Mouse (Mus musculus) ES-E14 (cell line): ENCODE data around the gene Vat1. TPM values are rescaled to one million over a fixed set of nuclear protein-coding genes. Genes with fewer than 3 reads are reported as not detected.

Experiments used
- DNase-seq: peaks from one replicate; pipeline ENCODE4 v3.0.0-alpha.2; 2013; ENCODE audit warnings: low read depth, low spot score
- H3K27ac ChIP-seq: 2 replicates; pipeline ENCODE4 v1.5.1; 2012; ENCODE audit warnings: low read depth, mild to moderate bottlenecking, low read length, moderate library complexity, mixed read lengths; ENCODE audit not compliant: poor library complexity, insufficient read depth, severe bottlenecking
- H3K36me3 ChIP-seq: 2 replicates; pipeline ENCODE4 v1.6.1; 2012; ENCODE audit warnings: mild to moderate bottlenecking, low read length, moderate library complexity, mixed read lengths; ENCODE audit not compliant: control insufficient read depth, poor library complexity, insufficient read depth, severe bottlenecking
- H3K4me1 ChIP-seq, 2 experiments: fragments of 150-350 bp in 1 of 2; sonication (generic) in 1 of 2; 2 replicates each; pipeline ENCODE4 v1.6.1; 2012; ENCODE audit warnings: low read length in 2 of 2, mild to moderate bottlenecking in 1 of 2, mixed read lengths in 1 of 2; ENCODE audit not compliant: control insufficient read depth in 2 of 2, insufficient read depth in 2 of 2, poor library complexity in 1 of 2
- H3K4me3 ChIP-seq, 2 experiments: fragments of 150-350 bp in 1 of 2; sonication (generic) in 1 of 2; 2 replicates each; pipeline ENCODE4 v1.5.1; 2012; ENCODE audit warnings: low read length in 2 of 2, low read depth in 1 of 2, mild to moderate bottlenecking in 1 of 2, mixed read lengths in 1 of 2; ENCODE audit not compliant: insufficient read depth in 1 of 2, poor library complexity in 1 of 2, severe bottlenecking in 1 of 2
- H3K9ac ChIP-seq: 2 replicates; pipeline ENCODE4 v1.6.1; 2012; ENCODE audit warnings: low read depth, mild to moderate bottlenecking, low read length, mixed read lengths; ENCODE audit not compliant: poor library complexity, insufficient read depth, severe bottlenecking
- H3K9me3 ChIP-seq: fragments of 150-350 bp; sonication (generic); 2 replicates; pipeline ENCODE4 v1.6.1; 2012; ENCODE audit warnings: low read depth, mild to moderate bottlenecking, low read length; ENCODE audit not compliant: control insufficient read depth, insufficient read depth
- CHD2 ChIP-seq: IDR thresholded peaks from 2 replicates; pipeline ENCODE4 v1.6.1; 2014; ENCODE audit warnings: mild to moderate bottlenecking, low read depth, low read length, inconsistent platforms
- HCFC1 ChIP-seq: IDR thresholded peaks from 2 replicates; pipeline ENCODE4 v1.6.1; 2012; ENCODE audit warnings: low read length, inconsistent platforms, borderline replicate concordance; ENCODE audit not compliant: insufficient read depth
- MAFK ChIP-seq: IDR thresholded peaks from 2 replicates; pipeline ENCODE4 v1.6.1; 2014; ENCODE audit warnings: mild to moderate bottlenecking, low read depth, low read length, inconsistent platforms; ENCODE audit not compliant: insufficient read depth
- ZC3H11A ChIP-seq: IDR thresholded peaks from 2 replicates; pipeline ENCODE4 v1.6.1; 2012; ENCODE audit warnings: low read depth, mild to moderate bottlenecking, inconsistent platforms, low read length, borderline replicate concordance
- ZNF384 ChIP-seq: IDR thresholded peaks from 2 replicates; pipeline ENCODE4 v1.6.1; 2012; ENCODE audit warnings: low read depth, low read length, inconsistent platforms
- in situ Hi-C, 2 experiments: fragments of 600-800 bp; cut with MboI; formaldehyde crosslinking; loops; one replicate each; pipeline ENCODE4 v1.15.1; 2025; ENCODE audit warnings: low sequenced_read_pairs in 2 of 2, inconsistent platforms in 1 of 2; ENCODE audit not compliant: unreplicated experiment in 2 of 2
- total RNA-seq: library from RNA; depleted of rRNA; stranded (reverse); fragments of 300-350 nt; gene quantifications from 2 replicates; pipeline ENCODE4 v1.2.3, GENCODE M21; 2012

The Vat1 gene
- total RNA-seq, 1 experiment = 57.5 TPM

- no peak overlapping the region for H3K27ac ChIP-seq
- DNase-seq = no peak
- peak overlapping the region; percentile 5 to 6; a peak in 1 of 4 replicates for H3K4me3 ChIP-seq
- H3K4me1 ChIP-seq = peaks cover 9 to 39% of the 10 kb centered on the region in 2 experiments; a peak in 3 of 4 replicates
- peaks cover 23% of the 10 kb centered on the region for H3K36me3 ChIP-seq
- in situ Hi-C loops = no loop called here
- no peaks in the 10 kb centered on the region for H3K9me3 ChIP-seq
- H3K9ac ChIP-seq = no peak overlapping the region
- TF ChIP-seq MAFK (no peak), ZC3H11A (no peak), CHD2 (no peak), HCFC1 (no peak), ZNF384 (no peak)
Observed at GRCm38 (mm10) chr11:101460321-101460720, 5.7 kb downstream of the Vat1 start.

DNA sequence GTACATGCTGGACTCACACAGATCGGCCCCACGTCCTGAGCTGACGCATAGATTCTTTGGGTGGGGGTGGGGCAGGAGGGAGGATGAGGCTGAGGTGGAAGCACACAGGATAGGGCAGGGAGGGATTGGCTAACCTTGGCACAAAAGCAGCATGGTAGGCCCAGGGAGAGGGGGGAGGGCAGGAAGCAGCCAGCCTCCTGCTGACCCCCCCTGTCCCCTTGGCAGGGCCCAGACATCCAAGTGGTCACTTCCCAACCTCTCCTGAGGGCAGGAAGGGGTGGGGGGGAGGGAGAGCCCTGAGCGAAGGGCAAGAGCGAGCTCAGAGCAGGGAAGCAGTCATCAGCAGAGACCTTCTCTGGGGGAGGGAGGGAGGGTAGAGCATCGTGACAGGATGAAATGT lies 6.3 kb downstream of the Vat1 start:
- H3K4me1 ChIP-seq = peaks cover 9 to 39% of the 10 kb centered on the region in 2 experiments; a peak in 3 of 4 replicates
- H3K9me3 ChIP-seq = no peaks in the 10 kb centered on the region
- H3K27ac ChIP-seq = peak overlapping the region; percentile 59; the same call in 1 of the 2 replicates
- peak overlapping the region; percentile 62 for H3K9ac ChIP-seq
- H3K4me3 ChIP-seq = peak overlapping the region; percentile 17 to 31; a peak in 1 of 4 replicates
- in situ Hi-C loops = no loop called here
- DNase-seq = no peak
- H3K36me3 ChIP-seq = peaks cover 23% of the 10 kb centered on the region
- TF ChIP-seq CHD2 (no peak), MAFK (no peak), HCFC1 (no peak), ZNF384 (no peak), ZC3H11A (no peak)

DNA sequence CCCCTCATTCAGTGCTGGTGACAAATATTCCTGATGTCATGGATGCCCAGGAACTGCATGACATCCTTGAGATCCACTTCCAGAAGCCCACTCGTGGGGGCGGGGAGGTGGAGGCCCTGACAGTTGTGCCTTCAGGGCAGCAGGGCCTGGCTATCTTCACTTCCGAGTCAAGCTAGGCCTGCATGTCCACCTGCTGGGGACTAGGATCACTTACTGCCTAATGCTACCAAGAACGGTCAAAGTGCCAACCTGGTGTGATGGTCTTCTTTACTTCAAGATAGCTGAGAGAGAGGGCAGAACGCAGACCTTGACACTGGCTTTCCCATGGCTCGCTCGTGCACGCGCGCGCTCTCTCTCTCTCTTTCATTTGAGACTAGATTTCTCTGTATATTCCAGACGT lies 7.8 kb downstream of the Vat1 start:
- in situ Hi-C loops = no loop called here
- no peak overlapping the region for H3K9ac ChIP-seq
- peaks cover 4 to 32% of the 10 kb centered on the region in 2 experiments; a peak in 3 of 4 replicates for H3K4me1 ChIP-seq
- no peak overlapping the region for H3K4me3 ChIP-seq
- TF ChIP-seq ZNF384 (no peak), ZC3H11A (no peak), CHD2 (no peak), HCFC1 (no peak), MAFK (no peak)
- DNase-seq = no peak
- peaks cover 23% of the 10 kb centered on the region for H3K36me3 ChIP-seq
- H3K27ac ChIP-seq = no peak overlapping the region
- H3K9me3 ChIP-seq = no peaks in the 10 kb centered on the region

DNA sequence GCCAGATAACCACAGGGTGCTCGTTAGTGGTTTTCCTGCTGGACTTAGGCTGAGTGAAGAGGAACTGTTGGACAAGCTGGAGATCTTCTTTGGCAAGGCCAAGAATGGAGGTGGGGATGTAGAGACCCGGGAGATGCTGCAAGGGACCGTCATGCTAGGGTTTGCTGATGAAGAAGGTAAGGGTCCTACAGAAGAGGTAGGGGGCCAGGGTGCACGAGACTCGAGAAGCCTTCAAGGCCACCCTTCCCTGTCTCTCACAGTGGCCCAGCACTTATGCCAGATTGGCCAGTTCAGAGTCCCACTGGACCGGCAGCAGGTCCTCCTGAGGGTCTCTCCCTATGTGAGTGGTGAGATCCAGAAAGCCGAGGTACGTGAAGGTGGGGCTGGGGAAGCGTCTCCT lies 8.4 kb downstream of the Vat1 start:
- no peak overlapping the region for H3K27ac ChIP-seq
- peaks cover 23% of the 10 kb centered on the region for H3K36me3 ChIP-seq
- DNase-seq = no peak
- peaks cover 4 to 28% of the 10 kb centered on the region in 2 experiments; a peak in 3 of 4 replicates for H3K4me1 ChIP-seq
- TF ChIP-seq HCFC1 (no peak), ZC3H11A (no peak), MAFK (no peak), CHD2 (no peak), ZNF384 (no peak)
- H3K4me3 ChIP-seq = no peak overlapping the region
- H3K9me3 ChIP-seq = no peaks in the 10 kb centered on the region
- no peak overlapping the region for H3K9ac ChIP-seq
- in situ Hi-C loops = no loop called here

DNA sequence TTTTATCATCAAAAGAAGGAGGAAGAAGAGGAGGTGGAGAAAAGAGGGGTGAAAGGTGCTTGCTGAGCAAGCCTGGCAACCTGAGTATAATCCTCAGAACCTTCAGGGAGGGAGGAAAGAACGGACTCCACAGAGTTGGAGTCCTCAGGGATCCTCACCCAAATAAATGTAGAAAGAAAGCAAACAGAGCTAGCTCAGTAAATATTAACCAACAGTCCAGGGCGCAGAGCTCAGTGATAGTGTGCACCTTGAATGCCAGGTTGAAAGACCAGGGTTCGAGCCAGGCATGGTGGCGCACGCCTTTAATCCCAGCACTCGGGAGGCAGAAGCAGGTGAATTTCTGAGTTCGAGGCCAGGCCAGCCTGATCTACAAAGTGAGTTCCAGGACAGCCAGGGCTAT lies 10.4 kb downstream of the Vat1 start:
- H3K27ac ChIP-seq = no peak overlapping the region
- H3K4me3 ChIP-seq = no peak overlapping the region
- H3K9me3 ChIP-seq = no peaks in the 10 kb centered on the region
- DNase-seq = no peak
- peaks cover 7% of the 10 kb centered on the region; the same call in 1 of the 2 replicates for H3K36me3 ChIP-seq
- TF ChIP-seq ZNF384 = no peak
- no peak for TF ChIP-seq ZC3H11A
- no peak for TF ChIP-seq CHD2
- no peak for TF ChIP-seq HCFC1
- no peak for TF ChIP-seq MAFK
- peaks cover 10 to 26% of the 10 kb centered on the region in 2 experiments; a peak in 3 of 4 replicates for H3K4me1 ChIP-seq
- in situ Hi-C loops = no loop called here
- no peak overlapping the region for H3K9ac ChIP-seq
